8 mouse cellular contexts compared by ENCODE assay signal in genomic region chrX:140956272-140956940, GRCm38 (mm10). TPM values are rescaled to one million over a fixed set of nuclear protein-coding genes. Genes with fewer than 3 reads are reported as not detected.
A peak's percentile ranks its signal among the peaks of the same experiment; 100 is the strongest.
DNase-seq lines count a peak whose midpoint lies in the region; ATAC-seq and TF ChIP-seq lines count a peak whose summit lies in the region.

Psmd10 (minus strand) TSS chrX:140956728.
Atg4a (plus strand) TSS chrX:140956907.

- H3K4me3 ChIP-seq in bone marrow, adult 2 months (replicated peaks; ENCODE audit: control insufficient read depth, low read depth, low read length), result peak within 1 kb of the TSS; percentile 79
- H3K4me3 ChIP-seq in embryonic facial prominence, embryonic 15.5 days (replicated peaks), result peak within 1 kb of the TSS; percentile 55
- peak within 1 kb of the TSS; percentile 47 for H3K4me3 ChIP-seq in limb, embryonic 14.5 days (replicated peaks; ENCODE audit: low read length)
- H3K4me3 ChIP-seq in midbrain, postnatal 0 days (ENCODE audit: low read depth, low read length), result peak within 1 kb of the TSS; percentile 47

- H3K4me1 ChIP-seq in bone marrow, adult 2 months (ENCODE audit: control insufficient read depth, insufficient read depth, low read length), result no peaks in the 10 kb centered on the region; the same call in 1 of the 2 replicates
- no peaks in the 10 kb centered on the region for H3K4me1 ChIP-seq in embryonic facial prominence, embryonic 15.5 days
- no peaks in the 10 kb centered on the region for H3K4me1 ChIP-seq in limb, embryonic 14.5 days (ENCODE audit: control insufficient read depth, insufficient read depth, low read length)
- no peaks in the 10 kb centered on the region for H3K4me1 ChIP-seq in midbrain, postnatal 0 days (ENCODE audit: insufficient read depth, low read length)

- TF ChIP-seq CTCF in bone marrow, adult 2 months (IDR thresholded peaks at IDR 0.05; ENCODE audit: control insufficient read depth, insufficient read depth, low read length), result no peak
- TF ChIP-seq CTCF in midbrain, postnatal 0 days (IDR thresholded peaks at IDR 0.05), result no peak

- no peak for TF ChIP-seq POLR2A in bone marrow, adult 2 months (IDR thresholded peaks at IDR 0.05; ENCODE audit: borderline replicate concordance, control insufficient read depth, low read depth, low read length)
- TF ChIP-seq POLR2A in limb, embryonic 14.5 days (IDR thresholded peaks at IDR 0.05; ENCODE audit: borderline replicate concordance, extremely low read depth, insufficient read depth, insufficient read length), result no peak

- peak within 1 kb of the TSS; percentile 56 for H3K4me2 ChIP-seq in embryonic facial prominence, embryonic 15.5 days (replicated peaks)
- peak within 1 kb of the TSS; percentile 59 for H3K4me2 ChIP-seq in limb, embryonic 14.5 days (replicated peaks; ENCODE audit: low read depth, low read length, severe bottlenecking)
- H3K4me2 ChIP-seq in midbrain, postnatal 0 days (ENCODE audit: low read depth, low read length, poor library complexity, severe bottlenecking), result peak within 1 kb of the TSS; percentile 49

- H3K9me3 ChIP-seq in embryonic facial prominence, embryonic 15.5 days (replicated peaks), result no peaks in the 10 kb centered on the region
- H3K9me3 ChIP-seq in limb, embryonic 14.5 days (ENCODE audit: control insufficient read depth, low read length), result no peaks in the 10 kb centered on the region
- H3K9me3 ChIP-seq in midbrain, postnatal 0 days (ENCODE audit: low read length), result no peaks in the 10 kb centered on the region

- H3K9ac ChIP-seq in embryonic facial prominence, embryonic 15.5 days, result peak within 1 kb of the TSS; percentile 26; the same call in 1 of the 2 replicates
- peak within 1 kb of the TSS; percentile 52 for H3K9ac ChIP-seq in limb, embryonic 14.5 days (ENCODE audit: low read depth, low read length, severe bottlenecking)
- peak within 1 kb of the TSS; percentile 33; the same call in 1 of the 2 replicates for H3K9ac ChIP-seq in midbrain, postnatal 0 days (replicated peaks; ENCODE audit: low read length, poor library complexity, severe bottlenecking)

- peak; percentile 97 for ATAC-seq in embryonic facial prominence, embryonic 15.5 days (ENCODE audit: insufficient number of reproducible peaks, low FRiP score, low TSS enrichment, low read depth)
- peak; percentile 98 for ATAC-seq in limb, embryonic 14.5 days (ENCODE audit: low FRiP score, low read depth)
- peak; percentile 98 for ATAC-seq in midbrain, postnatal 0 days (ENCODE audit: low FRiP score)

- peak within 1 kb of the TSS; percentile 33; the same call in 1 of the 2 replicates for H3K27ac ChIP-seq in bone marrow, adult 2 months (ENCODE audit: control insufficient read depth, insufficient read depth, low read depth, low read length, poor library complexity)
- peak within 1 kb of the TSS; percentile 60; the same call in 1 of the 2 replicates for H3K27ac ChIP-seq in embryonic facial prominence, embryonic 15.5 days (replicated peaks)
- H3K27ac ChIP-seq in limb, embryonic 14.5 days (replicated peaks; ENCODE audit: low read depth, low read length), result 0 out of 2 replicates have a peak within 1 kb of the TSS, but pooled peaks have one; percentile 48
- peak within 1 kb of the TSS; percentile 51; the same call in 1 of the 2 replicates for H3K27ac ChIP-seq in midbrain, postnatal 0 days (ENCODE audit: low read depth, low read length)

- no peaks in the 10 kb centered on the region for H3K27me3 ChIP-seq in embryonic facial prominence, embryonic 15.5 days
- H3K27me3 ChIP-seq in limb, embryonic 14.5 days (ENCODE audit: control insufficient read depth, insufficient read depth, low read length), result no peaks in the 10 kb centered on the region
- H3K27me3 ChIP-seq in midbrain, postnatal 0 days (ENCODE audit: insufficient read depth, low read length), result peaks cover 9% of the 10 kb centered on the region; the same call in 1 of the 2 replicates

- WGBS in bone marrow, adult 2 months, result 10% methylated on average over 23 of the region's 23 CpGs
- 17% methylated on average over 23 of the region's 23 CpGs for whole genome bisulfite sequencing in embryonic facial prominence, embryonic 15.5 days
- 22% methylated on average over 23 of the region's 23 CpGs for WGBS in limb, embryonic 14.5 days
- WGBS in midbrain, postnatal 0 days, result 19% methylated on average over 23 of the region's 23 CpGs

- H3K36me3 ChIP-seq in embryonic facial prominence, embryonic 15.5 days, result no peaks in the 10 kb centered on the region
- peaks cover 5% of the 10 kb centered on the region; the same call in 1 of the 2 replicates for H3K36me3 ChIP-seq in limb, embryonic 14.5 days (ENCODE audit: control insufficient read depth, insufficient read depth, low read length)
- no peaks in the 10 kb centered on the region for H3K36me3 ChIP-seq in midbrain, postnatal 0 days (ENCODE audit: insufficient read depth, low read length)

- DNase-seq in 416B (ENCODE audit: low read depth), result peak; percentile 97
- DNase-seq in heart, adult 8-10 months (ENCODE audit: low spot score), result peak; percentile 93
- peak; percentile 97 for DNase-seq in kidney, adult 9 months
- peak; percentile 93 for DNase-seq in limb, embryonic 14.5 days (ENCODE audit: low spot score)
- peak; percentile 96 for DNase-seq in midbrain, postnatal 0 days (ENCODE audit: low spot score)
- peak; percentile 72 to 80 for DNase-seq in spleen, postnatal 14 days (ENCODE audit: low spot score in 2 of 2)

RNA-seq across cellular contexts. Expression of gene Psmd10, which starts in this region (rescaled TPM):
- polyA plus RNA-seq in bone marrow, adult 2 months (2011; ENCODE audit: insufficient read depth, insufficient read length, low replicate concordance, missing spikeins), result 14.3 and 25.8 TPM in 2 replicates
- polyA plus RNA-seq in embryonic facial prominence, embryonic 15.5 days (2015; fragmentation: Nextera tagmentation; extraction: Ambion mirVana), result 45.0 and 46.3 TPM in 2 replicates
- total RNA-seq in heart, adult 8-10 months (2022), result 10 to 100 TPM; 12.3 to 14.2 (median 13.0) TPM
- 14.6 and 19.0 TPM in 2 replicates for polyA plus RNA-seq in limb, embryonic 14.5 days (2012; rRNA removed)
- polyA plus RNA-seq in limb, embryonic 14.5 days (2014; fragmentation: Nextera tagmentation; extraction: Ambion mirVana), result 40.1 and 43.9 TPM in 2 replicates
- total RNA-seq in midbrain, postnatal 0 days (2014; rRNA removed), result 11.4 and 11.8 TPM in 2 replicates
- 33.2 and 34.4 TPM in 2 replicates for polyA plus RNA-seq in midbrain, postnatal 0 days (2015; fragmentation: Nextera tagmentation; extraction: Ambion mirVana)

RNA-seq across cellular contexts. Expression of gene Atg4a, which starts in this region (rescaled TPM):
- polyA plus RNA-seq in bone marrow, adult 2 months (2011; ENCODE audit: insufficient read depth, insufficient read length, low replicate concordance, missing spikeins), result 40.0 and 64.6 TPM in 2 replicates
- 22.1 and 24.9 TPM in 2 replicates for polyA plus RNA-seq in embryonic facial prominence, embryonic 15.5 days (2015; fragmentation: Nextera tagmentation; extraction: Ambion mirVana)
- 10 to 100 TPM; 10.0 to 14.0 (median 11.4) TPM for total RNA-seq in heart, adult 8-10 months (2022)
- polyA plus RNA-seq in limb, embryonic 14.5 days (2012; rRNA removed), result 10.7 and 12.4 TPM in 2 replicates
- 23.2 and 26.3 TPM in 2 replicates for polyA plus RNA-seq in limb, embryonic 14.5 days (2014; fragmentation: Nextera tagmentation; extraction: Ambion mirVana)
- total RNA-seq in midbrain, postnatal 0 days (2014; rRNA removed), result 4.4 and 12.0 TPM in 2 replicates
- 11.6 and 12.0 TPM in 2 replicates for polyA plus RNA-seq in midbrain, postnatal 0 days (2015; fragmentation: Nextera tagmentation; extraction: Ambion mirVana)

Comparison
In these comparisons a context has a peak if more than half of its experiments do, and no peak if none do; other contexts are left out.
1. Peak in every context shown above with its lines: DNase-seq, ATAC-seq, H3K4me3 ChIP-seq and H3K27ac ChIP-seq.